Mouse (Mus musculus) right cerebral cortex, postnatal 10 days (tissue): ENCODE data around the gene Trpm4.
"Not testable (repeated sequence)": the region's sequence is repeated elsewhere in the genome, so short reads cannot be mapped to it uniquely, and the experiment has no call there.

Experiments used
- DNase-seq, 2 experiments: peaks; one replicate each; pipeline ENCODE4 v3.0.0; 2021; ENCODE audit warnings: low spot score in 2 of 2

Gene Trpm4

GRCm38 (mm10) chr7:45333431-45333982 is at the start of gene Trpm4:
Trpm4 (minus strand) TSS chr7:45333780.
- DNase-seq, result peak; percentile 87 to 89

DNA sequence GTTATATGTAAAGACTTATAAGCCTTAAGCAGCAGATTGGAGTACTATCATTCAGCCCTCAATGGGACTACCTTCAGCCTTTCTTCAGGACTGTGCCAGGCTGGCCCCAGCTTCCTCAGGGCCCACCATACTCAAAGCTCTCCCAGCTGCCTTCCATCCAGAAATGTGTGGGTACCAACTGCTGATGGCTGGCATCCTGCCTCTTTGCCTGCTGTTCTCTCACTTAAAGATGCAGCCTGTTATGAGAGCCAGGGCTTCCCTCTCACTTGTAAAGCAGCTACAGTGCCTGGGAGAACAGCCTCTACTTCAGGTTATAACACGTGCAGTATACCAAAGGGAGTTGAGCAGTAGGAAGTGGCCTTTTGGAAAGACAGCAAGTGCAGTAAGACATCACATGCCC is 42.5 kb upstream of the Trpm4 start:
- DNase-seq, result peak in 1 of 2 experiments; percentile 71

DNA sequence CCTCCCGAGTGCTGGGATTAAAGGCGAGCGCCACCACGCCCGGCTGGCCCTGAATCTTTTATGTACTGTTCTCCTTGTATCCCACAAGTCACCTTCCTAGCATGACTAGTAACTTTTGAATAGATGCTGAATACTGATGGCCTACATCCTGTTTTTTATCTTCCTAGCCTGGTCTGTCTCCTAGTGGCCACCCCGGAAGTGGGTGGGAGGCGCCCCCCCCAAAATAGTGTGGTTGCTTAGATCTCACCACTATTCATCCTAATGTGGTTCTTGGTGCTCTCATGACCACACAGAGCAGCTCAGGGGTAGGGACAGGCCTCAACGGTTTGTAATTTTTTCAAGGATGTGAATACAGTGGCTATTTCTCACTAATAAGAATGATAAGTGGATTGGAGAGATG is 41.0 kb upstream of the Trpm4 start:
- DNase-seq, result no peak

- no peak for DNase-seq
These were observed 38.8 kb upstream of the Trpm4 start for GRCm38 (mm10) chr7:45372371-45372770.

DNA sequence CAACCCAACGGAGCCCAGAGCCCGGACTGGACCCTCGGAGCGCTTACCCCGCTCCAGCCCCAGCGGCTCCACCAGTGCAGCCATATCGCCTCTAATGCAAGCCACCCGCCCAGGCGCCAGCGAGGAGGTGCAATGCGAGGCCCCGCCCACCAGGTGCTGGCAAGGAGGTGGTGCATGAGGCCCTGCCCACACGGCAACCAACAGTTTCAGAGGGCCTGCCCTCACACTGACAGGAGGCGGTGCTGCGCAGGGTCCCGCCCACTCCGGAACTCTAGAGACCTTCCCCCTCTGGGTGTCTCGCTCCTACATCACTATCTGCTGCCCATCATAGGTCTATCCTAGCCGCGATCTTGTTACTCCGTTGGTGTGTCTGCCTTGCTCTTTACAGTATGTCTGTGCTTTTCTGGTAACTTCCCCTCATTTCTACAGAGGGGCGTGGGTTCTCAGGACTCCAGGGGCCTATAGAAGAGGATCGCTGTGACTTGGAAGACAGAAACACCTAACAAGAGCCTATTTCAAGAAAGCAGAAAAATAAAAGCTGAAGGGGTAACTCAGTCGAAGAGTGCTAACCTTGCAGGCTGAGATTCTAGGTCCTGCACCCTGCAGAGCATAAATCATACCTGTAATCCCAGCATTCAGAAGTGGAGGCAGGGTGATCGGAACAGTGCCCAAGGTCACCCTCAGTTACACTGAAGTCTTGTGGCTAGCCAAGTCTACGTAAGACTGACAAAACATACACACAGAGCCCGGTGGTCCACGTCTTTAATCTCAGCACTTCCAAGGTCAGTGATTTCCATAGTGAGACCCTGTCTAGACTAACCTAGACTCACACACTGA is 37.1 kb upstream of the Trpm4 start, which contains the start of gene Lin7b:
Gene Lin7b, minus strand, starts transcription at position 109 of the 837 bp plus-strand sequence.
- peak; percentile 95 to 96 for DNase-seq

- peak in 1 of 2 experiments; percentile 73 for DNase-seq
These were observed 36.4 kb upstream of the Trpm4 start for GRCm38 (mm10) chr7:45369836-45370474.

DNA sequence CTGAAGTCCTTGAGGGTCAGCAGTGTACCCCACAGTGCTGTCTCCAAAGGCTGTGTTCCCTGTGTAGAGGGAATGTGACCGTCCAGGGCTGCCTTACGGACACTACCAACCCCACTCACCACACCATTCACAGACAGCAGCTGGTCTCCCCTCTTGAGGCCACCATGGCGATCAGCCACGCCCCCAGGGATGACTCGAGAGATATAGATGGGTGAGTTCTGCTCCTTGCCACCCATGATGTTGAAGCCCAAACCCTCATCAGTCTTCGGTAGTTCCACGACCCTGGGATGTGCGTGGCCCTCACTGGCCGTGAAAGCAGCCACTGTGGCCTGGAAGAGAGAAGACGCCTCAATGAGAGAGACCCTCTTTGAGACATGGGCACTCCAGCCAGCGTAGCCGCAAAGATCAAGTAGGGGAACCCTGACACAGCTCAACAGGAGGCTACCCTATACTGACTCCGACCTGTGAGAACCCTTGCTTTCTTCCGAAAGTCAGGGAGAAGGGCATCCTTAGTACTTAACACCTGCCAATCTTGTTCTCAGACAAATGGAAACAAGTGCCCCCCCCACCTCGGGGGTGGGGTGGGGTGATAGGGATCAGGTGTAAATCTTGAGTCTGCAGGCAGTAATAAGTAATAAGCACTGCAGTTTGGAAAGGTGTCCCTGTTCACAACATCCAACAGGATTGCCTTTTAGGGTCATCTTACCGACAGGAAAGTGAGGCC is 35.6 kb upstream of the Trpm4 start:
- peak in 1 of 2 experiments; percentile 56 for DNase-seq

GRCm38 (mm10) chr7:45368178-45368577 is 34.6 kb upstream of the Trpm4 start:
- peak; percentile 54 to 63 for DNase-seq

DNA sequence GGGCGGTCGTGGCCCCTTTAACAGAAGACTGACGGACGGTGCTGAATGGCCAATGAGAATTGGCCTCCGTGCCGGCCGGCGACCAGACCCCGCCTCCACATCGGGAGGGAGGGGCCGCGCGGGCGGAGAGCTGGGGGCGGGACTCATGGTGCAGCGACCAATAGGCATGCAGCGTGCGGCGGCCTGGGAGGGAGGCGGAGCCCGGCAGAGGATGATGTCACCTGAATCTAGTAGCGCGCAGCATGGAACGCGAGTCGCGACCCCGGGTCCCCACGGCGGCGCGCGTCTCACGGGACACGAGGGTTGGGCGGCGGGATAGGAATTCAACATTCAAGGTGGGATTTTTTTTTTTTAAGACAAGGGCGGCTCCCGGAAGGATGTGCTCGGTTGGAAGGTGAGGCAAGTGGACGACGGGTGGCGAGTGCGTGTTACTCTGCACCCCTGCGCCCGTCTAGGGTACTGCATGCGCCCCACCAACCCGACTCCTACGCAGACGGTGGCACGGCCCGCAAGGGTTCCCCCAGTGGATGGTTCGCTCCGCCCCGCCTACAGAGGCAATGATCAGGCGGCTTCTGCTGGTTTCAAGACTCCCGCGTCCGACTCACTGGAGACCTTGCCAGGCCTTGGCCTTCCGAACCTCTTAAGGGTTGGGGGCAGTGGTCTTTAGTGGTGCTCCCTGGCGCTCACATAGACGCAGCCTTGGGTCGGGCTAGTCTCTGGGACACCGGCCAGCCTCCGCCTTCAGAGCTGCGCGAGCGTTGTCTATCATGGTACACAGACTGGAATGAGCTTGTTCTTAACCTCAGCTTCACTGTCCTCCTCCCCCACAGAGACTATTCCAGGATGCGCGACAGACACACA is 33.7 kb upstream of the Trpm4 start:
- DNase-seq, result peak; percentile 99

DNA sequence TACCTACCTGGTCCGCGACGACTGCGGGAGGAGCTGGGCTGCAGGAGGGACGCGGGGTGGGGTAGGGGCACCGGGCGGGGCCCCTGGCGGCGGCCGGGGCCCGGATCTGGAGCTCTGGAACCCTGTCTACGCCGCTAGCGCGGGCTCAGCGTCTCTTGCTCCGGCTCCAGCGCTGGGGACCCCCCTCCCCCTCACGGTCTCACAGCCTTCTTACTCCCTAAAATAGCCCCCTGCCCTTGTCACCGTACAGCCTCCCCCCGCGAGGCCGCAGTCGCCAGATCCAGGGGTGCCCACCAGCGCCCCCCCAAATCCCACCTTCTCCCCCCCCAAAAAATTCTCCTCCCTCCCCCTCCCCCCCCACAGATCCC is 33.1 kb upstream of the Trpm4 start, which contains the start of gene Ppfia3:
Gene Ppfia3, minus strand, starts transcription at position 368 of the 368 bp plus-strand sequence.
- no peak for DNase-seq

- DNase-seq, result peak in 1 of 2 experiments; percentile 67
These were observed 32.4 kb upstream of the Trpm4 start for GRCm38 (mm10) chr7:45365742-45366651.

DNA sequence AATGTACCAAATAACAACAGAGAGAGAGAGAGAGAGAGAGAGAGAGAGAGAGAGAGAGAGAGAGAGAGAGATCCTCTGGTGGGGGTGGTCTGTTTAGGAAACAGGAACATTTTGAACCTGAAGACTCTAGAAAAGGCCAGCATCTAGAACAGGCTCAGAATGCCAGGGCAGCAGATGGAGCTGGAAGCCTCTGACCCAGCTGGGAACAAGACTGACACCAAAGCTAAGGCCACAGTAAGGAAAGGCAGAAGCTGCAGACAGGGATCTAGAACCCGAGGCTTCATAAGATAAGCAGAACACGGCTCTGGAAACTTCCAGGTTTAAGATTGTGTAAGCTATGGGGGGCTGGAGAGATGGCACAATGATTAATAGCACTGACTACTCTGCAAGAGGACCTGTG is 30.4 kb upstream of the Trpm4 start:
- no peak for DNase-seq

- DNase-seq, result peak; percentile 60 to 62
These were observed 29.2 kb upstream of the Trpm4 start for GRCm38 (mm10) chr7:45362801-45363200.

DNA sequence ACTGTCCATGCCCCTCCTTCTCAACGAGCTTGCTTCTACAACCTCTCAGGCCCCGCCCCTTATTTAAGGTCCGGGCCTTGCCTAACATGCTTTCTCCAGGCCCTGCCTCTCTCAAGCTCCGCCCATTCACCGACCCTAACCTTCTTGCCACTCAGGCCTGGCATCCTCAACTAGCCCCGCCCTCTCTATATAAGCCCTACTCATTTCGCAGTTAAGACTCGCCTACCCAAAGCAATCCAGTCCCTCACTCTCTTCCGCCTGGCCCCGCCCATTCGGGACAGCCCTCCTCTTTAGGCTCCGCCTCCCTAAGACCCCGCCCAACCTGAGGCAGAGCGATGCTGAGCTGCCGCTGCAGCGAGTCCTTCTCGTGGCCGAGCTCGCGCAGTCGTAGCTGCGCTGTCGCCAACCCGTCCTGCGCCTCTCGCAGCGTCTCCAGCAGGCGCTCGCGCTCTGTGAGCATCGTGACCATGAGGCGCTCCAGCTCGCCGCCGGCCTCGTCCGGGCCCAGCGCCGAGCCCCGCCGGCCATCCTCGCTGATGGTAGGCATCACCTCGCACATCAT is 27.7 kb upstream of the Trpm4 start:
- peak; percentile 90 to 93 for DNase-seq

- no peak for DNase-seq
These were observed 27.0 kb upstream of the Trpm4 start for GRCm38 (mm10) chr7:45360404-45361125.

GRCm38 (mm10) chr7:45359081-45359480 is 25.5 kb upstream of the Trpm4 start:
- DNase-seq, result not testable (repeated sequence)

DNA sequence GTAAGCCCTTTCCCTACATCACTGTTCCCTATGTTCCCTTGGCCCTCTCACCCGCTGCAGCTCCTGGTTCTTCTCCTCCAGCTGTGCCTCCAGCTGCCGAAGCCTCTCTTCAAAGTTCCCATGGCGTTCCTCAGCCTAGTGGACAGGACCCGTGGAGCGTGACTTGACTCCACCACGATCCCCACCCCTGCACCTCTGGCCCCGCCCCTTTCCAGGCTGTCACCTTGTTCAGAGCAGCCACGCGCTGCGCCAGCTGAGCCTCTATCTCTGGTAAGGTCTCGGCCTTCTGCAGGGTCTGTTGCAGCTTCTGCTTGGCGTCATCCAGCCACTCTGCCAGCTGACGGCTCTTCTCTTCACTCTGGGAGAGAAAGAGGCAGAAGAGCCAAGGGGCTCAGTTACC is 22.5 kb upstream of the Trpm4 start:
- no peak for DNase-seq

GRCm38 (mm10) chr7:45355318-45356020 is 21.9 kb upstream of the Trpm4 start:
- DNase-seq, result no peak
